Mouse (Mus musculus): Measurements from ENCODE around the gene Phf8. TPM values are rescaled to one million over a fixed set of nuclear protein-coding genes. Genes with fewer than 3 reads are reported as not detected.

The Phf8 gene
- polyA plus RNA-seq, 1 experiment from 2014 or later = 6.2 TPM

- H3K9ac ChIP-seq = no peak overlapping the region
- DNase-seq (no peak), ATAC-seq (ENCODE audit: low read depth) (no peak)
- no peaks in the 10 kb centered on the region for H3K9me3 ChIP-seq (replicated peaks)
- H3K27me3 ChIP-seq = no peaks in the 10 kb centered on the region
- peaks cover 9% of the 10 kb centered on the region for H3K36me3 ChIP-seq
- no peaks in the 10 kb centered on the region for H3K4me1 ChIP-seq (replicated peaks)
- H3K4me2 ChIP-seq = no peak overlapping the region
- WGBS (ENCODE audit: insufficient replicate concordance) = 76% methylated on average over 4 of the region's 4 CpGs
- no peak overlapping the region for H3K4me3 ChIP-seq (replicated peaks)
- no peak overlapping the region for H3K27ac ChIP-seq
These were observed 32.9 kb downstream of the Phf8 start for GRCm38 (mm10) chrX:151553356-151553755.

GRCm38 (mm10) chrX:151575166-151575565, 54.7 kb downstream of the Phf8 start:
- Histone ChIP-seq H3K4me2 (no peak overlapping the region), H3K27ac (no peak overlapping the region), H3K4me3 (replicated peaks) (no peak overlapping the region), H3K9ac (no peak overlapping the region), H3K27me3 (no peaks in the 10 kb centered on the region), H3K9me3 (replicated peaks) (no peaks in the 10 kb centered on the region), H3K4me1 (replicated peaks) (no peaks in the 10 kb centered on the region), H3K36me3 (peaks cover 8% of the 10 kb centered on the region; the same call in 1 of the 2 replicates)
- WGBS (ENCODE audit: insufficient replicate concordance) = 90% methylated on average over 1 of the region's 1 CpGs
- no peak for ATAC-seq (ENCODE audit: low read depth)
- no peak for DNase-seq

GRCm38 (mm10) chrX:151643386-151643785, 122.9 kb downstream of the Phf8 start:
- Histone ChIP-seq H3K4me1 (replicated peaks) (no peaks in the 10 kb centered on the region), H3K36me3 (no peaks in the 10 kb centered on the region), H3K4me3 (replicated peaks) (no peak overlapping the region), H3K4me2 (no peak overlapping the region), H3K9ac (no peak overlapping the region), H3K27me3 (no peaks in the 10 kb centered on the region), H3K27ac (no peak overlapping the region), H3K9me3 (replicated peaks) (no peaks in the 10 kb centered on the region)
- ATAC-seq (ENCODE audit: low read depth) (no peak), DNase-seq (no peak)
- WGBS (ENCODE audit: insufficient replicate concordance) = 48% methylated on average over 2 of the region's 2 CpGs

- Histone ChIP-seq H3K9me3 (replicated peaks) (no peaks in the 10 kb centered on the region), H3K36me3 (no peaks in the 10 kb centered on the region), H3K27ac (no peak overlapping the region), H3K4me2 (no peak overlapping the region), H3K4me1 (replicated peaks) (no peaks in the 10 kb centered on the region), H3K4me3 (replicated peaks) (no peak overlapping the region), H3K9ac (no peak overlapping the region), H3K27me3 (no peaks in the 10 kb centered on the region)
- 41% methylated on average over 2 of the region's 2 CpGs for WGBS (ENCODE audit: insufficient replicate concordance)
- DNase-seq (no peak), ATAC-seq (ENCODE audit: low read depth) (no peak)
These were observed 133.3 kb downstream of the Phf8 start for GRCm38 (mm10) chrX:151653744-151654143.

- H3K4me1 ChIP-seq (replicated peaks) = no peaks in the 10 kb centered on the region
- H3K4me2 ChIP-seq = no peak overlapping the region
- 61% methylated on average over 5 of the region's 5 CpGs for WGBS (ENCODE audit: insufficient replicate concordance)
- H3K36me3 ChIP-seq = no peaks in the 10 kb centered on the region
- DNase-seq = no peak
- H3K4me3 ChIP-seq (replicated peaks) = no peak overlapping the region
- no peaks in the 10 kb centered on the region for H3K27me3 ChIP-seq
- no peak for ATAC-seq (ENCODE audit: low read depth)
- no peak overlapping the region for H3K9ac ChIP-seq
- H3K9me3 ChIP-seq (replicated peaks) = no peaks in the 10 kb centered on the region
- no peak overlapping the region for H3K27ac ChIP-seq
These were observed 154.2 kb downstream of the Phf8 start for GRCm38 (mm10) chrX:151674492-151675171.

Other genes starting within 250 kb of the Phf8 start
- 0.60 and 0.93 TPM in 2 replicates for gene Fam120c, start 176.5 kb upstream of the Phf8 start, polyA plus RNA-seq (2015; fragmentation: Nextera tagmentation; extraction: Ambion mirVana)